Mouse (Mus musculus) adrenal gland, adult (tissue): ENCODE results near the gene Lin9.
"Not testable (repeated sequence)": the region's sequence is repeated elsewhere in the genome, so short reads cannot be mapped to it uniquely, and the experiment has no call there.

Source experiments
- DNase-seq, 2 experiments: peaks; one replicate each; pipeline ENCODE4 v3.0.0; 2022 to 2023; ENCODE audit warnings: low spot score in 1 of 2; ENCODE audit not compliant: inconsistent age in 2 of 2

Gene Lin9

GRCm38 (mm10) chr1:180641137-180641517, at the start of gene Lin9:
Gene Lin9, plus strand, starts transcription at chr1:180641150.
- DNase-seq: peak; percentile 89 to 97

GRCm38 (mm10) chr1:180600578-180600977, 40.4 kb upstream of the Lin9 start:
- DNase-seq: no peak

GRCm38 (mm10) chr1:180601806-180602205, 39.1 kb upstream of the Lin9 start:
- DNase-seq: peak in 1 of 2 experiments; percentile 18

- DNase-seq: peak; percentile 31 to 69
Measured at GRCm38 (mm10) chr1:180604579-180604978, 36.4 kb upstream of the Lin9 start.

- no peak for DNase-seq
Measured at GRCm38 (mm10) chr1:180606106-180606505, 34.8 kb upstream of the Lin9 start.

- no peak for DNase-seq
Measured at GRCm38 (mm10) chr1:180606796-180607577, 34.0 kb upstream of the Lin9 start.

GRCm38 (mm10) chr1:180607578-180607879, 33.4 kb upstream of the Lin9 start:
- DNase-seq: no peak

GRCm38 (mm10) chr1:180611842-180612241, 29.1 kb upstream of the Lin9 start:
- DNase-seq: not testable (repeated sequence)

- no peak for DNase-seq
Measured at GRCm38 (mm10) chr1:180616762-180617161, 24.2 kb upstream of the Lin9 start.

- DNase-seq: no peak
Measured at GRCm38 (mm10) chr1:180622389-180622788, 18.6 kb upstream of the Lin9 start.

- no peak for DNase-seq
Measured at GRCm38 (mm10) chr1:180623911-180624310, 17.0 kb upstream of the Lin9 start.

GRCm38 (mm10) chr1:180626141-180626540, 14.8 kb upstream of the Lin9 start:
- peak; percentile 79 to 92 for DNase-seq

GRCm38 (mm10) chr1:180637796-180638195, 3.2 kb upstream of the Lin9 start:
- DNase-seq: not testable (repeated sequence)

GRCm38 (mm10) chr1:180639416-180640401, 1.2 kb upstream of the Lin9 start:
- no peak for DNase-seq

- DNase-seq: peak in 1 of 2 experiments; percentile 85
Measured at GRCm38 (mm10) chr1:180640605-180641125, 285 bp upstream of the Lin9 start.

GRCm38 (mm10) chr1:180641518-180642227, 723 bp downstream of the Lin9 start:
- DNase-seq: no peak

GRCm38 (mm10) chr1:180642228-180642564, 1.2 kb downstream of the Lin9 start:
- DNase-seq: no peak

GRCm38 (mm10) chr1:180691284-180691683, 50.3 kb downstream of the Lin9 start:
- DNase-seq: peak; percentile 60 to 79

- DNase-seq: peak in 1 of 2 experiments; percentile 49
Measured at GRCm38 (mm10) chr1:180696626-180697352, 55.8 kb downstream of the Lin9 start, which contains the start of gene Mixl1. Gene Mixl1, minus strand, starts transcription at chr1:180697034.

GRCm38 (mm10) chr1:180698063-180698462, 57.1 kb downstream of the Lin9 start:
- DNase-seq: no peak
